Mouse (Mus musculus): ENCODE results near the gene Cacnb4. TPM values are rescaled to one million over a fixed set of nuclear protein-coding genes. Genes with fewer than 3 reads are reported as not detected.

Gene Cacnb4
- polyA plus RNA-seq, 1 experiment from 2014 or later = 0.39 TPM

- Histone ChIP-seq H3K36me3 (ENCODE audit: control insufficient read depth, insufficient read depth, low read length) (peaks cover 6% of the 10 kb centered on the region; the same call in 1 of the 2 replicates), H3K4me1 (ENCODE audit: control insufficient read depth, insufficient read depth, low read length) (no peaks in the 10 kb centered on the region), H3K27me3 (replicated peaks; ENCODE audit: control insufficient read depth, insufficient read depth, low read length) (no peaks in the 10 kb centered on the region), H3K27ac (ENCODE audit: low read length) (no peak overlapping the region), H3K9ac (ENCODE audit: low read depth, low read length) (no peak overlapping the region), H3K9me3 (ENCODE audit: control insufficient read depth, low read length) (no peaks in the 10 kb centered on the region), H3K4me2 (ENCODE audit: low read depth, low read length) (no peak overlapping the region), H3K4me3 (ENCODE audit: low read length) (no peak overlapping the region)
- WGBS = 67% methylated on average over 5 of the region's 5 CpGs
- ATAC-seq = no peak
Observed at GRCm38 (mm10) chr2:52700352-52700751, 23.7 kb upstream of the Cacnb4 start.

GRCm38 (mm10) chr2:52694604-52695003 lies 18.0 kb upstream of the Cacnb4 start:
- 60% methylated on average over 6 of the region's 6 CpGs for WGBS

GRCm38 (mm10) chr2:52691745-52692144 lies 15.1 kb upstream of the Cacnb4 start:
- ATAC-seq = no peak
- no peak overlapping the region for H3K9ac ChIP-seq (ENCODE audit: low read depth, low read length)
- no peak overlapping the region for H3K4me3 ChIP-seq (ENCODE audit: low read length)
- H3K4me1 ChIP-seq (ENCODE audit: control insufficient read depth, insufficient read depth, low read length) = no peaks in the 10 kb centered on the region
- 58% methylated on average over 4 of the region's 4 CpGs for WGBS
- H3K4me2 ChIP-seq (ENCODE audit: low read depth, low read length) = no peak overlapping the region
- no peaks in the 10 kb centered on the region for H3K27me3 ChIP-seq (replicated peaks; ENCODE audit: control insufficient read depth, insufficient read depth, low read length)
- H3K27ac ChIP-seq (ENCODE audit: low read length) = no peak overlapping the region
- no peaks in the 10 kb centered on the region for H3K36me3 ChIP-seq (ENCODE audit: control insufficient read depth, insufficient read depth, low read length)
- no peaks in the 10 kb centered on the region for H3K9me3 ChIP-seq (ENCODE audit: control insufficient read depth, low read length)

More at GRCm38 (mm10) chr2:52694604-52695003, 18.0 kb upstream of the Cacnb4 start:
- Histone ChIP-seq H3K4me2 (ENCODE audit: low read depth, low read length) (no peak overlapping the region), H3K27ac (ENCODE audit: low read length) (no peak overlapping the region), H3K36me3 (ENCODE audit: control insufficient read depth, insufficient read depth, low read length) (peaks cover 2% of the 10 kb centered on the region; the same call in 1 of the 2 replicates), H3K4me3 (ENCODE audit: low read length) (no peak overlapping the region), H3K4me1 (ENCODE audit: control insufficient read depth, insufficient read depth, low read length) (no peaks in the 10 kb centered on the region), H3K9me3 (ENCODE audit: control insufficient read depth, low read length) (no peaks in the 10 kb centered on the region), H3K9ac (ENCODE audit: low read depth, low read length) (no peak overlapping the region), H3K27me3 (replicated peaks; ENCODE audit: control insufficient read depth, insufficient read depth, low read length) (no peaks in the 10 kb centered on the region)
- ATAC-seq = no peak

- H3K27me3 ChIP-seq (replicated peaks; ENCODE audit: control insufficient read depth, insufficient read depth, low read length) = no peaks in the 10 kb centered on the region
- H3K9ac ChIP-seq (ENCODE audit: low read depth, low read length) = no peak overlapping the region
- no peak for ATAC-seq
- no peaks in the 10 kb centered on the region for H3K9me3 ChIP-seq (ENCODE audit: control insufficient read depth, low read length)
- H3K36me3 ChIP-seq (ENCODE audit: control insufficient read depth, insufficient read depth, low read length) = no peaks in the 10 kb centered on the region
- H3K4me3 ChIP-seq (ENCODE audit: low read length) = no peak overlapping the region
- no peak overlapping the region for H3K27ac ChIP-seq (ENCODE audit: low read length)
- H3K4me1 ChIP-seq (ENCODE audit: control insufficient read depth, insufficient read depth, low read length) = no peaks in the 10 kb centered on the region
- no peak overlapping the region for H3K4me2 ChIP-seq (ENCODE audit: low read depth, low read length)
- 82% methylated on average over 6 of the region's 6 CpGs for WGBS
Observed at GRCm38 (mm10) chr2:52686601-52687000, 10.0 kb upstream of the Cacnb4 start.

- peaks cover 12% of the 10 kb centered on the region for H3K4me1 ChIP-seq (ENCODE audit: control insufficient read depth, insufficient read depth, low read length)
- WGBS = 52% methylated on average over 4 of the region's 4 CpGs
- H3K27ac ChIP-seq (ENCODE audit: low read length) = no peak overlapping the region
- H3K9me3 ChIP-seq (ENCODE audit: control insufficient read depth, low read length) = no peaks in the 10 kb centered on the region
- H3K36me3 ChIP-seq (ENCODE audit: control insufficient read depth, insufficient read depth, low read length) = no peaks in the 10 kb centered on the region
- H3K27me3 ChIP-seq (replicated peaks; ENCODE audit: control insufficient read depth, insufficient read depth, low read length) = peaks cover 16% of the 10 kb centered on the region
- H3K4me2 ChIP-seq (ENCODE audit: low read depth, low read length) = no peak overlapping the region
- H3K9ac ChIP-seq (ENCODE audit: low read depth, low read length) = no peak overlapping the region
- no peak for ATAC-seq
- no peak overlapping the region for H3K4me3 ChIP-seq (ENCODE audit: low read length)
Observed at GRCm38 (mm10) chr2:52677589-52677988, 958 bp upstream of the Cacnb4 start.

- Histone ChIP-seq H3K9me3 (ENCODE audit: control insufficient read depth, low read length) (no peaks in the 10 kb centered on the region), H3K27me3 (replicated peaks; ENCODE audit: control insufficient read depth, insufficient read depth, low read length) (peaks cover 16% of the 10 kb centered on the region), H3K4me1 (ENCODE audit: control insufficient read depth, insufficient read depth, low read length) (peaks cover 12% of the 10 kb centered on the region), H3K4me3 (ENCODE audit: low read length) (no peak overlapping the region), H3K36me3 (ENCODE audit: control insufficient read depth, insufficient read depth, low read length) (no peaks in the 10 kb centered on the region), H3K27ac (ENCODE audit: low read length) (no peak overlapping the region), H3K4me2 (ENCODE audit: low read depth, low read length) (no peak overlapping the region), H3K9ac (ENCODE audit: low read depth, low read length) (no peak overlapping the region)
- 14% methylated on average over 6 of the region's 6 CpGs for WGBS
- ATAC-seq = no peak
Observed at GRCm38 (mm10) chr2:52676913-52677303, 277 bp upstream of the Cacnb4 start.

GRCm38 (mm10) chr2:52675278-52675987 lies 1.2 kb downstream of the Cacnb4 start:
- H3K27me3 ChIP-seq (replicated peaks; ENCODE audit: control insufficient read depth, insufficient read depth, low read length) = peaks cover 16% of the 10 kb centered on the region
- H3K4me2 ChIP-seq (ENCODE audit: low read depth, low read length) = peak overlapping the region; percentile 98
- peak; percentile 57 for ATAC-seq
- H3K9ac ChIP-seq (ENCODE audit: low read depth, low read length) = peak overlapping the region; percentile 72
- no peaks in the 10 kb centered on the region for H3K9me3 ChIP-seq (ENCODE audit: control insufficient read depth, low read length)
- no peak overlapping the region for H3K27ac ChIP-seq (ENCODE audit: low read length)
- no peaks in the 10 kb centered on the region for H3K36me3 ChIP-seq (ENCODE audit: control insufficient read depth, insufficient read depth, low read length)
- WGBS = under 1% methylated on average over 39 of the region's 42 CpGs
- H3K4me1 ChIP-seq (ENCODE audit: control insufficient read depth, insufficient read depth, low read length) = peaks cover 12% of the 10 kb centered on the region
- H3K4me3 ChIP-seq (ENCODE audit: low read length) = peak overlapping the region; percentile 67

- H3K9ac ChIP-seq (ENCODE audit: low read depth, low read length) = no peak overlapping the region
- peak overlapping the region; percentile 98 for H3K4me2 ChIP-seq (ENCODE audit: low read depth, low read length)
- H3K36me3 ChIP-seq (ENCODE audit: control insufficient read depth, insufficient read depth, low read length) = no peaks in the 10 kb centered on the region
- peak overlapping the region; percentile 67 for H3K4me3 ChIP-seq (ENCODE audit: low read length)
- no peaks in the 10 kb centered on the region for H3K9me3 ChIP-seq (ENCODE audit: control insufficient read depth, low read length)
- no peak overlapping the region for H3K27ac ChIP-seq (ENCODE audit: low read length)
- peaks cover 16% of the 10 kb centered on the region for H3K27me3 ChIP-seq (replicated peaks; ENCODE audit: control insufficient read depth, insufficient read depth, low read length)
- peaks cover 12% of the 10 kb centered on the region for H3K4me1 ChIP-seq (ENCODE audit: control insufficient read depth, insufficient read depth, low read length)
- WGBS = under 1% methylated on average over 19 of the region's 19 CpGs
- no peak for ATAC-seq
Observed at GRCm38 (mm10) chr2:52674886-52675277, 1.7 kb downstream of the Cacnb4 start.

GRCm38 (mm10) chr2:52673172-52673571 lies 3.5 kb downstream of the Cacnb4 start:
- no peaks in the 10 kb centered on the region for H3K36me3 ChIP-seq (ENCODE audit: control insufficient read depth, insufficient read depth, low read length)
- H3K4me2 ChIP-seq (ENCODE audit: low read depth, low read length) = no peak overlapping the region
- H3K27me3 ChIP-seq (replicated peaks; ENCODE audit: control insufficient read depth, insufficient read depth, low read length) = peaks cover 16% of the 10 kb centered on the region
- H3K9ac ChIP-seq (ENCODE audit: low read depth, low read length) = no peak overlapping the region
- no peak for ATAC-seq
- no peaks in the 10 kb centered on the region for H3K9me3 ChIP-seq (ENCODE audit: control insufficient read depth, low read length)
- peaks cover 12% of the 10 kb centered on the region for H3K4me1 ChIP-seq (ENCODE audit: control insufficient read depth, insufficient read depth, low read length)
- WGBS = 83% methylated on average over 1 of the region's 1 CpGs
- H3K27ac ChIP-seq (ENCODE audit: low read length) = no peak overlapping the region
- H3K4me3 ChIP-seq (ENCODE audit: low read length) = no peak overlapping the region

GRCm38 (mm10) chr2:52670733-52671132 lies 5.9 kb downstream of the Cacnb4 start:
- Histone ChIP-seq H3K36me3 (ENCODE audit: control insufficient read depth, insufficient read depth, low read length) (no peaks in the 10 kb centered on the region), H3K9ac (ENCODE audit: low read depth, low read length) (no peak overlapping the region), H3K4me1 (ENCODE audit: control insufficient read depth, insufficient read depth, low read length) (peaks cover 11% of the 10 kb centered on the region), H3K9me3 (ENCODE audit: control insufficient read depth, low read length) (no peaks in the 10 kb centered on the region), H3K27me3 (replicated peaks; ENCODE audit: control insufficient read depth, insufficient read depth, low read length) (peaks cover 12% of the 10 kb centered on the region), H3K4me3 (ENCODE audit: low read length) (no peak overlapping the region), H3K27ac (ENCODE audit: low read length) (no peak overlapping the region), H3K4me2 (ENCODE audit: low read depth, low read length) (no peak overlapping the region)
- no peak for ATAC-seq
- WGBS = 90% methylated on average over 5 of the region's 5 CpGs
